Mouse (Mus musculus) liver, embryonic 13.5 days (tissue): Measurements from ENCODE around the gene Cnksr1. TPM values are rescaled to one million over a fixed set of nuclear protein-coding genes. Genes with fewer than 3 reads are reported as not detected.

Source experiments
- ATAC-seq: fragments of 200-750 bp; cut with Nextera tagmentation; 2 replicates; pipeline ENCODE4 v1.8.0; 2017; ENCODE audit warnings: low read depth, mild to moderate bottlenecking, moderate number of reproducible peaks, moderate library complexity
- DNase-seq: peaks from one replicate; pipeline ENCODE4 v3.0.0; 2022
- H3K27ac ChIP-seq: fragments of 300-500 bp; sonication (generic); 2 replicates; pipeline ENCODE4 v1.5.1; 2015; ENCODE audit warnings: moderate library complexity, mild to moderate bottlenecking, inconsistent platforms
- H3K27me3 ChIP-seq: fragments of 300-500 bp; sonication (generic); 2 replicates; pipeline ENCODE4 v1.6.1; 2015; ENCODE audit warnings: mild to moderate bottlenecking, inconsistent platforms
- H3K36me3 ChIP-seq: fragments of 300-500 bp; sonication (generic); 2 replicates; pipeline ENCODE4 v1.6.1; 2015; ENCODE audit warnings: mild to moderate bottlenecking, inconsistent platforms
- H3K4me1 ChIP-seq: fragments of 300-500 bp; sonication (generic); replicated peaks from 2 replicates; pipeline ENCODE4 v1.6.1; 2015; ENCODE audit warnings: inconsistent platforms
- H3K4me2 ChIP-seq: fragments of 300-500 bp; sonication (generic); 2 replicates; pipeline ENCODE4 v1.6.1; 2015; ENCODE audit warnings: inconsistent platforms, mild to moderate bottlenecking, moderate library complexity
- H3K4me3 ChIP-seq: fragments of 300-500 bp; sonication (generic); replicated peaks from 2 replicates; pipeline ENCODE4 v1.5.1; 2015; ENCODE audit warnings: mild to moderate bottlenecking, inconsistent platforms
- H3K9ac ChIP-seq: fragments of 300-500 bp; sonication (generic); 2 replicates; pipeline ENCODE4 v1.6.1; 2015; ENCODE audit warnings: mild to moderate bottlenecking, inconsistent platforms
- H3K9me3 ChIP-seq: fragments of 300-500 bp; sonication (generic); replicated peaks from 2 replicates; pipeline ENCODE4 v1.6.1; 2016; ENCODE audit warnings: inconsistent platforms
- WGBS: fragments of 180-500 bp; shearing (Covaris S2); methylation state at CpG from one replicate; pipeline ENCODE4 v1.1.7; 2015; ENCODE audit not compliant: insufficient replicate concordance; 5-methylcytosine and 5-hydroxymethylcytosine counted together
- polyA plus RNA-seq: library from polyadenylated mRNA; unstranded; fragments of >200 nt; fragmentation: Nextera tagmentation; extraction: Ambion mirVana; gene quantifications from 2 replicates; pipeline ENCODE4 v1.2.1, GENCODE M21; 2015

The Cnksr1 gene
- polyA plus RNA-seq, 1 experiment from 2014 or later: 0.07 TPM

GRCm38 (mm10) chr4:134251241-134252130, 13.3 kb upstream of the Cnksr1 start:
- WGBS: under 1% methylated on average over 91 of the region's 91 CpGs

GRCm38 (mm10) chr4:134250930-134251240, 12.7 kb upstream of the Cnksr1 start:
- H3K27ac ChIP-seq: no peak overlapping the region
- H3K4me2 ChIP-seq: peak overlapping the region; percentile 68
- peaks cover 58% of the 10 kb centered on the region for H3K4me1 ChIP-seq
- DNase-seq (no peak), ATAC-seq (no peak)
- WGBS: 17% methylated on average over 10 of the region's 10 CpGs
- peak overlapping the region; percentile 52 for H3K4me3 ChIP-seq
- H3K27me3 ChIP-seq: peaks cover 100% of the 10 kb centered on the region
- no peaks in the 10 kb centered on the region for H3K36me3 ChIP-seq
- no peak overlapping the region for H3K9ac ChIP-seq
- no peaks in the 10 kb centered on the region for H3K9me3 ChIP-seq

More at GRCm38 (mm10) chr4:134251241-134252130, 13.3 kb upstream of the Cnksr1 start:
- H3K9me3 ChIP-seq: no peaks in the 10 kb centered on the region
- H3K9ac ChIP-seq: peak overlapping the region; percentile 35; the same call in 1 of the 2 replicates
- H3K4me1 ChIP-seq: peaks cover 62% of the 10 kb centered on the region
- peak; percentile 49 for ATAC-seq
- no peak overlapping the region for H3K27ac ChIP-seq
- DNase-seq: peak; percentile 45
- H3K27me3 ChIP-seq: peaks cover 100% of the 10 kb centered on the region
- H3K4me2 ChIP-seq: peak overlapping the region; percentile 68
- peak overlapping the region; percentile 52 for H3K4me3 ChIP-seq
- H3K36me3 ChIP-seq: no peaks in the 10 kb centered on the region

GRCm38 (mm10) chr4:134250116-134250929, 12.1 kb upstream of the Cnksr1 start:
- Histone ChIP-seq H3K9ac (no peak overlapping the region), H3K27ac (no peak overlapping the region), H3K4me3 (peak overlapping the region; percentile 52)

GRCm38 (mm10) chr4:134249651-134250050, 11.5 kb upstream of the Cnksr1 start:
- no peak overlapping the region for H3K9ac ChIP-seq
- 2% methylated on average over 30 of the region's 30 CpGs for WGBS
- peak overlapping the region; percentile 68 for H3K4me2 ChIP-seq
- no peak overlapping the region for H3K27ac ChIP-seq
- H3K27me3 ChIP-seq: peaks cover 90% of the 10 kb centered on the region
- H3K36me3 ChIP-seq: no peaks in the 10 kb centered on the region
- DNase-seq: peak; percentile 34
- H3K9me3 ChIP-seq: no peaks in the 10 kb centered on the region
- ATAC-seq: no peak
- H3K4me1 ChIP-seq: peaks cover 57% of the 10 kb centered on the region
- peak overlapping the region; percentile 52 for H3K4me3 ChIP-seq

More at GRCm38 (mm10) chr4:134250116-134250929, 12.1 kb upstream of the Cnksr1 start:
- Histone ChIP-seq H3K9me3 (no peaks in the 10 kb centered on the region), H3K4me2 (peak overlapping the region; percentile 68), H3K4me1 (peaks cover 59% of the 10 kb centered on the region), H3K27me3 (peaks cover 96% of the 10 kb centered on the region), H3K36me3 (no peaks in the 10 kb centered on the region)
- DNase-seq: no peak
- ATAC-seq: no peak
- WGBS: 15% methylated on average over 27 of the region's 27 CpGs

GRCm38 (mm10) chr4:134246719-134247258, 8.6 kb upstream of the Cnksr1 start, which contains the start of gene Gm30191:
TSS of gene Gm30191 (plus strand) at chr4:134246935.
- Histone ChIP-seq H3K4me1 (peaks cover 42% of the 10 kb centered on the region), H3K27me3 (peaks cover 61% of the 10 kb centered on the region), H3K9ac (peak within 1 kb of the TSS; percentile 87)

GRCm38 (mm10) chr4:134246256-134246655, 8.1 kb upstream of the Cnksr1 start:
- Histone ChIP-seq H3K9ac (no peak overlapping the region), H3K27me3 (peaks cover 56% of the 10 kb centered on the region), H3K9me3 (no peaks in the 10 kb centered on the region), H3K4me1 (peaks cover 37% of the 10 kb centered on the region), H3K36me3 (peaks cover 4% of the 10 kb centered on the region), H3K4me3 (no peak overlapping the region), H3K27ac (no peak overlapping the region), H3K4me2 (no peak overlapping the region)
- ATAC-seq (no peak), DNase-seq (no peak)
- WGBS: 51% methylated on average over 4 of the region's 4 CpGs

More at GRCm38 (mm10) chr4:134246719-134247258, 8.6 kb upstream of the Cnksr1 start, which contains the start of gene Gm30191:
- Histone ChIP-seq H3K9me3 (no peaks in the 10 kb centered on the region), H3K36me3 (peaks cover 4% of the 10 kb centered on the region), H3K4me2 (peak within 1 kb of the TSS; percentile 96), H3K4me3 (peak within 1 kb of the TSS; percentile 84), H3K27ac (no peak within 1 kb of the TSS)
- 64% methylated on average over 7 of the region's 7 CpGs for WGBS
- DNase-seq: no peak
- ATAC-seq: no peak

DNA sequence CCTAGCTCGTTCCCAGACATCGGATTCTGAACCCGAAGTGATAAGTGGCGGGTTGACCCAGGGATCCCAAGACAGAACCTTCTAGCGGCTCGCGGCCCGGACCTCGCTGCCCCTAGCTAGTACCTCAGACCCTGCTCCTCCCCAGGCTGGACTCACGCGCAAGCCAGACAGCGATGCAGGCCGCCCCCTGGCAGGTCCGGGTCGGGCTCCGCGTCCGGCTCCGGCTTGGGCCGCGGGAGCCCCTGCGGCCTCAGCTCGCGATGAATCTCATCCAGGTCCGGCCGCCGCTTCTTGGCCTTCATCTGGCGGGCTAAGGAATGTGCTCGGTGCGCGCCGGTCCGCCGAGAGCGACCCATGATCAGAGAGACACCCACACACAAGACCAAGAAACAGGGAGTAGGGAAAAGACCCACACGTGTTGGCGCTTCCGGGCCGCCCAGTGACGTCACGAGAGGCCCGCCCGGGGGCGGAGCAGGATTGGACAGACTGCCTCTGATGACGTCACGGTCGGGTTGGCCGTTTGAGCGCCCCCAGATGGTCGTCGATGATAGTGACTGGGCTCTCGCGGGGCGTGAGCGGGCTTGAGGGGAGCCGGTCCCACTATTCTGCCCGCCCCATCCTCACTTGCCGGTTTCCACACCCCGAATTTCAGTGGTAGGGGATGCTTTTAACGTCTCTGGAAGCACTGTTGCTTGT, 7.1 kb upstream of the Cnksr1 start, which contains the start of gene Zfp593:
Gene Zfp593, minus strand, starts transcription at position 445 of the 696 bp plus-strand sequence.
- Histone ChIP-seq H3K4me2 (peak within 1 kb of the TSS; percentile 96), H3K27me3 (peaks cover 46% of the 10 kb centered on the region), H3K9me3 (no peaks in the 10 kb centered on the region), H3K27ac (no peak within 1 kb of the TSS; the same call in 1 of the 2 replicates), H3K9ac (peak within 1 kb of the TSS; percentile 87), H3K4me3 (peak within 1 kb of the TSS; percentile 84), H3K4me1 (peaks cover 27% of the 10 kb centered on the region), H3K36me3 (peaks cover 4% of the 10 kb centered on the region)
- WGBS: under 1% methylated on average over 60 of the region's 60 CpGs
- ATAC-seq (peak; percentile 83), DNase-seq (peak; percentile 90)

DNA sequence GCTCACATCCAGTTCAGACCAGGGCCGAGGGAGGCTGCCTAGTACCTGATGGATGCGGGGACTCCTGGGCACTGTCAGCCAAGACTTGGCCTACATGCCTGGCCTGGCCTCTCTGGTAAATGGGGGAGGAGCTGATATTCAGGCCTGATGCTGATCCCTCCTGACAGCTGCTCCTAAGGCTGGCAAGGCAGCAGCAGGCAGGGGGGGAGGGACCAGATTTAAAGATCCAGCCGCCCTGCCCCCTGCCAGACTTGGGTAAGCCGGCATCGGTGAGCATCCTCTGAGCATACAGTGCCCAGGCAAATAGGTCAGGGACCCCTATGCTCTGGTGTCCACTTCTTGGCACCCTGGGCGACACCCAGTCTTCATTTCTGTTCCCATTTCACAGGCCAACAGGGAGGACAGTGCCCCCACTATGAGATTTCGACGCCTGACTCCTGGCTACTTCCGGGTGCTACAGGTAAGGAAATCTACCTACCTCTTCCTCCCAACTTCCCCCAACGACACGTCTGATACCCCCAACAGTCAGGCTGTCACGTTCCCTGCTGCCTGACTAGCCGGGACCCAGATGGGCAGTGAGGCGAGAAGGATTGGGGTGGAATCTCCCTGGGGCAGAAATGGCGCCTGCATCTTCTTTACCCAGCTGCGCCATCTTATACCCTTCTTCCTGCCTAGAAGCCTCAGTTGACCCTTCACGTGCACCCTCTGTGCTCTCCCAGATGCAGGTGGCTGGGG, 5.5 kb upstream of the Cnksr1 start, which contains the start of gene E130218I03Rik:
Gene E130218I03Rik, plus strand, starts transcription at position 147 of the 735 bp plus-strand sequence.
- no peak for DNase-seq
- H3K4me1 ChIP-seq: peaks cover 22% of the 10 kb centered on the region
- H3K9me3 ChIP-seq: no peaks in the 10 kb centered on the region
- peaks cover 4% of the 10 kb centered on the region for H3K36me3 ChIP-seq
- WGBS: 88% methylated on average over 17 of the region's 17 CpGs
- H3K27me3 ChIP-seq: peaks cover 38% of the 10 kb centered on the region
- ATAC-seq: no peak
- no peak within 1 kb of the TSS for H3K27ac ChIP-seq
- H3K9ac ChIP-seq: peak within 1 kb of the TSS; percentile 87; the same call in 1 of the 2 replicates
- H3K4me3 ChIP-seq: peak within 1 kb of the TSS; percentile 84
- peak within 1 kb of the TSS; percentile 96 for H3K4me2 ChIP-seq

GRCm38 (mm10) chr4:134238686-134239085, 487 bp upstream of the Cnksr1 start:
- Histone ChIP-seq H3K4me1 (peaks cover 18% of the 10 kb centered on the region), H3K4me2 (peak overlapping the region; percentile 48), H3K9ac (no peak overlapping the region), H3K4me3 (no peak overlapping the region; the same call in 1 of the 2 replicates), H3K27me3 (peaks cover 33% of the 10 kb centered on the region), H3K36me3 (peaks cover 4% of the 10 kb centered on the region), H3K9me3 (no peaks in the 10 kb centered on the region), H3K27ac (no peak overlapping the region)
- DNase-seq: no peak
- WGBS: 9% methylated on average over 10 of the region's 10 CpGs
- no peak for ATAC-seq
